Mouse (Mus musculus): ENCODE measurements at regions not wholly inside any gene's neighbourhood (a gene's known extent, or its start where the extent isn't known, plus 50 kb on each side); places are given as distances from the start of the nearest gene placed in this dataset.

- WGBS (ENCODE audit: insufficient replicate concordance): 56% methylated on average over 6 of the region's 6 CpGs
- no peaks in the 10 kb centered on the region for H3K9me3 ChIP-seq (replicated peaks)
- H3K27ac ChIP-seq: no peak overlapping the region
- ATAC-seq: no peak
- H3K4me3 ChIP-seq: no peak overlapping the region
- H3K27me3 ChIP-seq (replicated peaks): no peaks in the 10 kb centered on the region
- no peaks in the 10 kb centered on the region for H3K36me3 ChIP-seq
- no peaks in the 10 kb centered on the region for H3K4me1 ChIP-seq
- H3K9ac ChIP-seq: no peak overlapping the region
- no peak overlapping the region for H3K4me2 ChIP-seq
Observed at GRCm38 (mm10) chr1:119202456-119202855, 149.0 kb upstream of the Gli2 start.

- H3K4me2 ChIP-seq: no peak overlapping the region
- no peaks in the 10 kb centered on the region for H3K36me3 ChIP-seq
- no peak overlapping the region for H3K4me3 ChIP-seq
- H3K9ac ChIP-seq: no peak overlapping the region
- ATAC-seq: no peak
- 56% methylated on average over 7 of the region's 7 CpGs for WGBS (ENCODE audit: insufficient replicate concordance)
- H3K9me3 ChIP-seq (replicated peaks): no peaks in the 10 kb centered on the region
- H3K27ac ChIP-seq: no peak overlapping the region
- no peaks in the 10 kb centered on the region for H3K27me3 ChIP-seq (replicated peaks)
- H3K4me1 ChIP-seq: no peaks in the 10 kb centered on the region
Observed at GRCm38 (mm10) chr1:119197415-119197700, 143.9 kb upstream of the Gli2 start.

GRCm38 (mm10) chr1:119196674-119197414, 143.4 kb upstream of the Gli2 start:
- Histone ChIP-seq H3K9me3 (replicated peaks) (no peaks in the 10 kb centered on the region), H3K36me3 (no peaks in the 10 kb centered on the region), H3K27me3 (replicated peaks) (no peaks in the 10 kb centered on the region), H3K27ac (no peak overlapping the region), H3K4me1 (no peaks in the 10 kb centered on the region), H3K4me2 (no peak overlapping the region), H3K4me3 (no peak overlapping the region), H3K9ac (no peak overlapping the region)
- 42% methylated on average over 13 of the region's 13 CpGs for WGBS (ENCODE audit: insufficient replicate concordance)
- ATAC-seq: peak; percentile 30

DNA sequence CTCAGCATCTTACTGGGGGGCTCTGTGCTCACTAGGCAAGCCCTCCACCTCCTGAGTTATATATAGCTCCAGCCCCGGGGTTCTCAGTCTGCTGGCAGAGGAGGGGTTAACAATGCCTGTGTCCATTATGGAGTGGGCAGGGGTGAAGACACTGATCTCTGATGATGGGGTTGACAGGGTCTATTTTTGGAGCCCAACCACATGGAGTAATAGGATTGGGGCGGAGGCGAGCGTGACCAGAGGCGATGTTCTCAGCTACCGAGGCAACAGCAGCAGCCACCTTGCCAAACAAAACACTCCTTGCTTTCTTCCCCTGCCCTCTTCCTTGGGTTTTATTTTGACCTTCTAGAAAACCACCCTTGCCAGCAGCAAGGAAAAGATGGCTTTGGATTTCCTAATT, 141.1 kb upstream of the Gli2 start:
- H3K27ac ChIP-seq: no peak overlapping the region
- 60% methylated on average over 6 of the region's 6 CpGs for WGBS (ENCODE audit: insufficient replicate concordance)

DNA sequence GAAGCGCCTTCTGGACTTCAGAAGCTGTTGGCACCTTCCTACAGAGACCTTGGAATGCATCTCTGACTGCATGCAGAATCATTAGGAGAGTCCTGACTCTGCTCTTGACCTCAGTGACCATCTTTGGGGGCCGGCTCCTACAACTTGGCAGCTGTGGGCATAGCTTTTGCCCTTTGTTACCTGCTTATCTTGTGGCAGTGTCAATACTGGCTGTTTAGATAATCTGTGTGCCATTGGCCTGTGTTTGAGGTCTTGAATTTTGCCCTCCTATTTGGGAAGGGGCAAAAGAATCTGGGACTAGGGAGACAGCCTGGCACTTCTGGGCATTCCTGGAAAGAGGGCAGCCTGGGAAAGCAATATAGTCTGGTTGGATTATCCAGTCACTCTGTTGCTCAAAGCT, 137.8 kb upstream of the Gli2 start:
- Histone ChIP-seq H3K27me3 (replicated peaks) (peaks cover 25% of the 10 kb centered on the region), H3K4me3 (no peak overlapping the region), H3K27ac (no peak overlapping the region), H3K9ac (no peak overlapping the region), H3K36me3 (no peaks in the 10 kb centered on the region), H3K4me1 (no peaks in the 10 kb centered on the region; the same call in 1 of the 2 replicates), H3K4me2 (no peak overlapping the region), H3K9me3 (replicated peaks) (no peaks in the 10 kb centered on the region)
- 36% methylated on average over 2 of the region's 2 CpGs for WGBS (ENCODE audit: insufficient replicate concordance)
- no peak for ATAC-seq

More for the DNA sequence above, 141.1 kb upstream of the Gli2 start:
- ATAC-seq: no peak
- H3K4me3 ChIP-seq: no peak overlapping the region
- no peak overlapping the region for H3K4me2 ChIP-seq
- H3K9me3 ChIP-seq (replicated peaks): no peaks in the 10 kb centered on the region
- no peaks in the 10 kb centered on the region for H3K36me3 ChIP-seq
- no peak overlapping the region for H3K9ac ChIP-seq
- H3K27me3 ChIP-seq (replicated peaks): peaks cover 12% of the 10 kb centered on the region
- H3K4me1 ChIP-seq: no peaks in the 10 kb centered on the region; the same call in 1 of the 2 replicates

DNA sequence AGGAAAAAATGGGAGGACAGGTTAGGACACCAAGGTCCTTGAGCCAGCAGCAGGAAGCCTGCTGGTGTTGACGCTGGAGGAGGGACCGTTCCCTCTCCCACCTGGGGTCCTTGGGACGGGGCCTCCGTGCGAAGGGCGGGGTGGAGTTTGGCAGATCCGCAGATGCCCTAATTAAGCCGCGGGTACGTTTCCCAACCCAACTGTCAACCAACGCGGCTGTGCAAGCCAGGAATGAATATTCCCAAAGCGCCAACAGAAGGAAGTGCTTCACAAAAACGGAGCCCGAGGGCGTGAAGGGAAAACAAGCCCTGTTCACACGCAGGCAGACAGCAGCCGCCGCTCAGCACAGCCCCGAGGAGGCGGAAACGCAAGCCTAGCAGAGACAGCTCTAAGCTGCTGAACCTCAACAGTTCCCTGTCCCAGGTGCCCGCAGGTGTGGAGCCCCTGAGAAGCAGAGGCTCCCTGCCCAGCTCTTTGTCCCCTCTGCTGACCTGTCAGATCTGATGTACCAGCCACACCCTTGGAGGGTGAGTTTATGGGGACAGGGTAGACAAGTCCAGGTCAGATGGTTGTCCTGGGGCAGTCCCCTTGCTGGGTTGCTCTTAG, 136.1 kb upstream of the Gli2 start:
- no peaks in the 10 kb centered on the region for H3K36me3 ChIP-seq
- H3K4me2 ChIP-seq: peak overlapping the region; percentile 37
- H3K4me1 ChIP-seq: no peaks in the 10 kb centered on the region; the same call in 1 of the 2 replicates
- no peaks in the 10 kb centered on the region for H3K9me3 ChIP-seq (replicated peaks)
- no peak for ATAC-seq
- peaks cover 25% of the 10 kb centered on the region for H3K27me3 ChIP-seq (replicated peaks)
- WGBS (ENCODE audit: insufficient replicate concordance): 4% methylated on average over 23 of the region's 23 CpGs
- H3K9ac ChIP-seq: no peak overlapping the region
- H3K27ac ChIP-seq: no peak overlapping the region
- H3K4me3 ChIP-seq: no peak overlapping the region; the same call in 1 of the 2 replicates

DNA sequence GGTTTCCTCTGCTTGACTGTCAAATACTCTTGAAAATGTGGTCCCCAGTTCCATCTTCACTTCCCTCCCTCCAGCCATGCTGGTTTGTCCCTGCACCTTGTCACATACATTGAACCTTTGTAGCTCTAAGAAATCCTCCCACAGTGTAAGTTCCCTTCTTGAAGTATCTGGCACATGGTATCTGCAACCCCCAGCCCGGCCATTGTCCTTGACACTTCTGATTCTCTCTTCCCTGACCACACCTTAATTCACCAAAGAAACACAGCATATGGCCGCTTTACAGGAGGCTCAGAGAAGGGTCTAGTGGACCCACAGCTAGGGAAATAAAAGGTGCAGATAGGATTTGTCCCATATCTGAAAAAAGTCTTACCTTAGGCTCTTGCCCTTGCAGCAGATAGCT, 133.9 kb upstream of the Gli2 start:
- Histone ChIP-seq H3K9ac (no peak overlapping the region), H3K4me3 (no peak overlapping the region), H3K9me3 (replicated peaks) (no peaks in the 10 kb centered on the region), H3K4me2 (no peak overlapping the region), H3K27ac (no peak overlapping the region), H3K4me1 (no peaks in the 10 kb centered on the region; the same call in 1 of the 2 replicates), H3K27me3 (replicated peaks) (peaks cover 25% of the 10 kb centered on the region), H3K36me3 (no peaks in the 10 kb centered on the region)
- WGBS (ENCODE audit: insufficient replicate concordance): 52% methylated on average over 2 of the region's 2 CpGs
- ATAC-seq: no peak

GRCm38 (mm10) chr1:119186856-119187255, 133.4 kb upstream of the Gli2 start:
- H3K4me1 ChIP-seq: no peaks in the 10 kb centered on the region; the same call in 1 of the 2 replicates
- no peaks in the 10 kb centered on the region for H3K9me3 ChIP-seq (replicated peaks)
- H3K36me3 ChIP-seq: no peaks in the 10 kb centered on the region
- no peak overlapping the region for H3K27ac ChIP-seq
- peaks cover 25% of the 10 kb centered on the region for H3K27me3 ChIP-seq (replicated peaks)
- 63% methylated on average over 4 of the region's 4 CpGs for WGBS (ENCODE audit: insufficient replicate concordance)
- ATAC-seq: no peak
- H3K4me2 ChIP-seq: no peak overlapping the region
- H3K9ac ChIP-seq: no peak overlapping the region
- H3K4me3 ChIP-seq: no peak overlapping the region

- 57% methylated on average over 17 of the region's 17 CpGs for WGBS (ENCODE audit: insufficient replicate concordance)
- H3K27ac ChIP-seq: no peak overlapping the region
- no peak for ATAC-seq
Observed at GRCm38 (mm10) chr1:119183558-119184270, 130.3 kb upstream of the Gli2 start.

GRCm38 (mm10) chr1:119173030-119173756, 119.8 kb upstream of the Gli2 start:
- no peaks in the 10 kb centered on the region for H3K36me3 ChIP-seq
- H3K27ac ChIP-seq: peak overlapping the region; percentile 53
- H3K4me3 ChIP-seq: no peak overlapping the region
- H3K9me3 ChIP-seq (replicated peaks): 0 out of 2 replicates have a peak, but pooled peaks cover 6% of the 10 kb centered on the region
- H3K4me1 ChIP-seq: no peaks in the 10 kb centered on the region
- H3K9ac ChIP-seq: no peak overlapping the region
- H3K4me2 ChIP-seq: no peak overlapping the region
- peak; percentile 65; the same call in 1 of the 2 replicates for ATAC-seq
- no peaks in the 10 kb centered on the region for H3K27me3 ChIP-seq (replicated peaks)
- 74% methylated on average over 5 of the region's 5 CpGs for WGBS (ENCODE audit: insufficient replicate concordance)

More at GRCm38 (mm10) chr1:119183558-119184270, 130.3 kb upstream of the Gli2 start:
- H3K27me3 ChIP-seq (replicated peaks): peaks cover 5% of the 10 kb centered on the region
- H3K9me3 ChIP-seq (replicated peaks): no peaks in the 10 kb centered on the region
- H3K4me3 ChIP-seq: no peak overlapping the region
- no peak overlapping the region for H3K4me2 ChIP-seq
- H3K4me1 ChIP-seq: no peaks in the 10 kb centered on the region
- H3K36me3 ChIP-seq: no peaks in the 10 kb centered on the region
- H3K9ac ChIP-seq: no peak overlapping the region

- Histone ChIP-seq H3K9ac (no peak overlapping the region), H3K27ac (no peak overlapping the region), H3K9me3 (replicated peaks) (no peaks in the 10 kb centered on the region), H3K4me3 (no peak overlapping the region), H3K4me2 (no peak overlapping the region), H3K36me3 (no peaks in the 10 kb centered on the region), H3K27me3 (replicated peaks) (no peaks in the 10 kb centered on the region), H3K4me1 (no peaks in the 10 kb centered on the region)
- no peak for ATAC-seq
- WGBS (ENCODE audit: insufficient replicate concordance): 61% methylated on average over 5 of the region's 5 CpGs
Observed at GRCm38 (mm10) chr1:119167443-119167842, 114.0 kb upstream of the Gli2 start.

- no peak overlapping the region for H3K4me2 ChIP-seq
- no peak overlapping the region for H3K4me3 ChIP-seq
- H3K27me3 ChIP-seq (replicated peaks): no peaks in the 10 kb centered on the region
- ATAC-seq: no peak
- no peaks in the 10 kb centered on the region for H3K9me3 ChIP-seq (replicated peaks)
- WGBS (ENCODE audit: insufficient replicate concordance): 69% methylated on average over 7 of the region's 7 CpGs
- no peaks in the 10 kb centered on the region for H3K36me3 ChIP-seq
- H3K4me1 ChIP-seq: no peaks in the 10 kb centered on the region
- no peak overlapping the region for H3K9ac ChIP-seq
- H3K27ac ChIP-seq: no peak overlapping the region
Observed at GRCm38 (mm10) chr1:119166286-119166685, 112.9 kb upstream of the Gli2 start.
